Mouse (Mus musculus) neutrophil, adult 65 days (primary cell): ENCODE data around the gene Supt6. TPM values are rescaled to one million over a fixed set of nuclear protein-coding genes. Genes with fewer than 3 reads are reported as not detected.

Source experiments
- total RNA-seq: library from RNA; stranded (reverse); gene quantifications from 2 replicates; pipeline ENCODE4 v1.2.4, GENCODE M21; 2023

Gene Supt6
- 55.6 and 76.7 TPM in 2 replicates for total RNA-seq

DNA sequence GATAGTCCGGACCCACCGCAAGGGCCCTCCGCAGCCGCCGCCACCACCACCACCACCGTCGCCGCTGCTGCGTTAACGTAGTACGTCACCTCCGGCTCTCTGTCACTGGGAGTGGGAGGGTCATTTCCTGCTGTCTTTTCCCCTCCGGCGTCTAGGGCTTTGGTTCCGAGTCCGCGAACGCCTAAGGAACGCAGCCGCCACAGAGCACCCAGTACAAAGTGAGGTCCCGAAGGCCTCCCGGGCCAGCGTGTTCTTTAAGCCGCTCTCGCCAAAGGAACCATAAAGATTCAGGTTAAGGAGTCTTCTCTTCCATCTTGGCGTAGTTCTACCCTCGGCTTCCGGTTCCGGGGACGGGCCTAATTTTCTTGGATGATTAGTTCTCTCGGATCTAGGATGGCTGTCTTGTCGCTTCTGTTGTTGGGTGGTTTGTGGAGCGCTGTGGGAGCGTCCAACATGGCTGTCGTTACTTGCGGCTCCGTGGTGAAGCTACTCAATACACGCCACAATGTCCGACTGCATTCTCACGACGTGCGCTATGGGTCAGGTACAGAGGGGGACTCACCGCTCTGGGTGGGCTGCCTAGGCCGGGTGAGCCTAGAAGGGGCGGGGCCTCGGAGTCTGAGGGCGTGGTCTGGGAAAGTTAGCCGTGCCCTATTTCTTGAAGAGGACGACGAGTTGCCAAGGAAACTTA, at the start of gene Supt6, which contains the start of gene Sdf2:
Gene Supt6, minus strand, starts transcription at position 361 of the 691 bp plus-strand sequence.
Gene Sdf2, plus strand, starts transcription at position 120 of the 691 bp plus-strand sequence.

GRCm38 (mm10) chr11:78290654-78291053, 44.9 kb upstream of the Supt6 start, which contains the start of gene BC030499:
TSS of gene BC030499 (plus strand) at chr11:78290841.

GRCm38 (mm10) chr11:78261380-78262352, 15.9 kb upstream of the Supt6 start, which contains the start of gene 2610507B11Rik:
TSS of gene 2610507B11Rik (plus strand) at chr11:78261752.

GRCm38 (mm10) chr11:78193113-78193512, 52.7 kb downstream of the Supt6 start, which contains the start of gene Proca1:
TSS of gene Proca1 (plus strand) at chr11:78193392.

GRCm38 (mm10) chr11:78188331-78189233, 57.2 kb downstream of the Supt6 start, which contains the start of gene Rab34:
TSS of gene Rab34 (plus strand) at chr11:78188430.

GRCm38 (mm10) chr11:78182961-78183844, 62.6 kb downstream of the Supt6 start, which contains the start of gene Rpl23a:
TSS of gene Rpl23a (minus strand) at chr11:78183584.

GRCm38 (mm10) chr11:78176402-78176862, 69.4 kb downstream of the Supt6 start, which contains the start of the genes Nek8 and Tlcd1:
TSS of gene Nek8 (minus strand) at chr11:78176675.
TSS of gene Tlcd1 (plus strand) at chr11:78176711.

GRCm38 (mm10) chr11:78164924-78165760, 80.6 kb downstream of the Supt6 start, which contains the start of gene Traf4:
TSS of gene Traf4 (minus strand) at chr11:78165589.

Other genes starting within 250 kb of the Supt6 start
- gene Dhrs13, start 213.7 kb downstream of the Supt6 start, total RNA-seq, result 2.1 and 3.3 TPM in 2 replicates
- gene Flot2, start 208.1 kb downstream of the Supt6 start, total RNA-seq, result 144 and 162 TPM in 2 replicates
- 15.6 and 17.2 TPM in 2 replicates for gene Eral1, start 165.6 kb downstream of the Supt6 start, total RNA-seq
- 48.2 and 54.2 TPM in 2 replicates for gene Fam222b, start 151.3 kb downstream of the Supt6 start, total RNA-seq
- 2.9 and 3.7 TPM in 2 replicates for gene Traf4, start 80.4 kb downstream of the Supt6 start, total RNA-seq
- gene Nek8, start 69.3 kb downstream of the Supt6 start, total RNA-seq, result 3.6 and 3.9 TPM in 2 replicates
- 6.2 and 12.3 TPM in 2 replicates for gene Tlcd1, start 69.3 kb downstream of the Supt6 start, total RNA-seq
- gene Rpl23a, start 62.4 kb downstream of the Supt6 start, total RNA-seq, result 588 and 767 TPM in 2 replicates
- 0.93 and 9.1 TPM in 2 replicates for gene Rab34, start 57.6 kb downstream of the Supt6 start, total RNA-seq
- gene Proca1, start 52.6 kb downstream of the Supt6 start, total RNA-seq, result 0.66 and 2.1 TPM in 2 replicates
- gene Sdf2, start 241 bp downstream of the Supt6 start, total RNA-seq, result 41.3 and 43.1 TPM in 2 replicates
- gene 2610507B11Rik, start 15.8 kb upstream of the Supt6 start, total RNA-seq, result 45.5 and 59.1 TPM in 2 replicates
- not detected in 2 replicates for gene BC030499, start 44.9 kb upstream of the Supt6 start, total RNA-seq
- 61.2 and 103 TPM in 2 replicates for gene Spag5, start 55.5 kb upstream of the Supt6 start, total RNA-seq
- 2.1 and 2.5 TPM in 2 replicates for gene Aldoc, start 77.0 kb upstream of the Supt6 start, total RNA-seq
- gene Pigs, start 82.4 kb upstream of the Supt6 start, total RNA-seq, result 34.3 and 40.8 TPM in 2 replicates
- 115 and 123 TPM in 2 replicates for gene Unc119, start 97.5 kb upstream of the Supt6 start, total RNA-seq
- gene Foxn1, start 140.6 kb upstream of the Supt6 start, total RNA-seq, result not detected in 2 replicates
- not detected in 2 replicates for gene Slc13a2, start 176.2 kb upstream of the Supt6 start, total RNA-seq
- 0.47 and 0.86 TPM in 2 replicates for gene Slc46a1, start 219.7 kb upstream of the Supt6 start, total RNA-seq